Mouse (Mus musculus) adipocyte (in vitro differentiated cells): ENCODE data around the gene Klhl40.
A peak's percentile ranks its signal among the peaks of the same experiment; 100 is the strongest.

Source experiments
- DNase-seq: peaks from one replicate; pipeline ENCODE4 v3.0.0-alpha.2; 2016; ENCODE audit warnings: low spot score

Gene Klhl40

GRCm38 (mm10) chr9:121826356-121826755 lies 48.9 kb downstream of the Klhl40 start:
- no peak for DNase-seq

- DNase-seq: no peak
These were observed 50.9 kb downstream of the Klhl40 start for GRCm38 (mm10) chr9:121828314-121828713.

GRCm38 (mm10) chr9:121829270-121829992 lies 52.0 kb downstream of the Klhl40 start:
- peak; percentile 80 for DNase-seq

GRCm38 (mm10) chr9:121830243-121830955 lies 53.0 kb downstream of the Klhl40 start:
- DNase-seq: peak; percentile 74

- DNase-seq: peak; percentile 88
These were observed 53.5 kb downstream of the Klhl40 start for GRCm38 (mm10) chr9:121830956-121831293.
